Mouse (Mus musculus) stomach, postnatal 0 days (tissue): ENCODE measurements at regions not wholly inside any gene's neighbourhood (a gene's known extent, or its start where the extent isn't known, plus 50 kb on each side); places are given as distances from the start of the nearest gene placed in this dataset.

Experiments used
- CTCF ChIP-seq: IDR thresholded peaks from 2 replicates; pipeline ENCODE4 v1.5.1; 2016; ENCODE audit warnings: antibody characterized with exemption, low read depth, mild to moderate bottlenecking, moderate library complexity
- EP300 ChIP-seq: optimal IDR thresholded peaks from 2 replicates; pipeline ENCODE3; 2016; ENCODE audit warnings: antibody characterized with exemption

DNA sequence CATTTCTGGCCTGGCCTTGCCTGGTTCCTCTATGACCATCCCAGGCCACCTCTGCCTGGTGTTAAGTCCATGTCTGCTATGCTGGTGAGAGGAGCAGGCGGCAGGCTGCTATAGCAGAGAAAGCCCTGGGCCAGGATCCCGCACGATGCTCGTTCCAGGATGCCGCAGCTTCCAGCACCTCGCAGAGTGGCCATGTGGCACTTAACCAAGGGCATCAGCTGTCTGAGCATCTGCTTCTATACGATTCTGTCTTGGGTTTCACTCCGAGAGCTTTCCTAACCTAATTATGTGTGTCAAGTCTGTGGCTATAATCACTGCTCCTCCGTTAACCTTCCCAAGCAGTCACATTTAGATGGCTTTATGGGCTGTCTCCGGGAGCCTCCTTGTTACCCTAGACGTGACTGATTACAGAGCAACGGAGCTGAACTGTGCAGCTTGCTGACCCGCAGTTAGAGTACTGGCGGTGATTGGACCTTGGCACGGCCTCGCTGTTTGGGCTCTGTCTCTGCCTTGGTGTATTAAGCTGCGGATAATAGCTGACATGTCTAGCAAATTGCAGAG lies 64.4 kb downstream of the Ackr3 start:
- TF ChIP-seq CTCF (no peak), EP300 (no peak)
